Mouse (Mus musculus): Measurements from ENCODE around the gene Sema3b.
"Not testable (repeated sequence)": the region's sequence is repeated elsewhere in the genome, so short reads cannot be mapped to it uniquely, and the experiment has no call there.

Gene Sema3b

GRCm38 (mm10) chr9:107590773-107591060 lies 18.3 kb downstream of the Sema3b start:
- no peak for DNase-seq (ENCODE audit: extremely low spot score, low spot score)

- DNase-seq (ENCODE audit: extremely low spot score, low spot score): no peak
Observed at GRCm38 (mm10) chr9:107590058-107590772, 18.8 kb downstream of the Sema3b start.

DNA sequence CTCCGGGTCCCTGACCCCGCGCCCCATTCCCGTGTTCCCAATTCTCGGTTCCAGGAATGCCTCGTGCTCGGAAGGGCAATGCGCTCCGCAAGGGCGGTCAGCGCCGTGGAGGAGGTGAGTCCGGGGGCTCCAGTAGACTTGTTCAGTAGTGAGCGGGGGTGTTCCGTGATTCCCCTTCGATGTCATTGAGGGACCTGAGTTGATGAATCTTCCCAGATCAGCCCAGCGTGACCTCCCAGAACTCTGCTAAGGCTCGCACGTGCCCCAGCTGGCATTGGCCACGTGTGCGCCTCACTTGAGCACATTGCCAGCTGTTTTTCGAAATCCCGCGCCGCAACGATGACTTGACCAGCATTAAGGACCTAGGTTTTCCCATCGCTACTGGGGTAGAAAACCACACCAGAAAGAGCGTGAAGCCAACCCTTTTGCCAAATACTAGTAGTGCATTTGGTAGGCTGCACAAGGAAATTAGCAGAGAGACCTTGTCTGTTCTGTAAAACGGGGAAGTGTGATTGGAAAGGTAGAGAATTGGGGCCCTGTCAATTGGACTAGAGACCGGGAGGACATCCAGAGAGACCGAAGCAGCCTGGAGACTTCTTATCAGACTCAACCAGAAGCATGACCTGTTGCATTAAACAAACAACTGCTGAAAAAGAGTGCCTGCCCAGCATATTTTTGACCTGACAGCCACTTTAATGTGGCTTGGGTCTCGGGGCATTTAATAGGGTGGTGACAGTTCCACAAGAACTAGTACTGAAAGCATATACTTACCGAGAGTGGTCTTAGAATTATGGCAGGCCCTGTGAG lies 21.0 kb downstream of the Sema3b start:
- no peak for DNase-seq (ENCODE audit: extremely low spot score, low spot score)

DNA sequence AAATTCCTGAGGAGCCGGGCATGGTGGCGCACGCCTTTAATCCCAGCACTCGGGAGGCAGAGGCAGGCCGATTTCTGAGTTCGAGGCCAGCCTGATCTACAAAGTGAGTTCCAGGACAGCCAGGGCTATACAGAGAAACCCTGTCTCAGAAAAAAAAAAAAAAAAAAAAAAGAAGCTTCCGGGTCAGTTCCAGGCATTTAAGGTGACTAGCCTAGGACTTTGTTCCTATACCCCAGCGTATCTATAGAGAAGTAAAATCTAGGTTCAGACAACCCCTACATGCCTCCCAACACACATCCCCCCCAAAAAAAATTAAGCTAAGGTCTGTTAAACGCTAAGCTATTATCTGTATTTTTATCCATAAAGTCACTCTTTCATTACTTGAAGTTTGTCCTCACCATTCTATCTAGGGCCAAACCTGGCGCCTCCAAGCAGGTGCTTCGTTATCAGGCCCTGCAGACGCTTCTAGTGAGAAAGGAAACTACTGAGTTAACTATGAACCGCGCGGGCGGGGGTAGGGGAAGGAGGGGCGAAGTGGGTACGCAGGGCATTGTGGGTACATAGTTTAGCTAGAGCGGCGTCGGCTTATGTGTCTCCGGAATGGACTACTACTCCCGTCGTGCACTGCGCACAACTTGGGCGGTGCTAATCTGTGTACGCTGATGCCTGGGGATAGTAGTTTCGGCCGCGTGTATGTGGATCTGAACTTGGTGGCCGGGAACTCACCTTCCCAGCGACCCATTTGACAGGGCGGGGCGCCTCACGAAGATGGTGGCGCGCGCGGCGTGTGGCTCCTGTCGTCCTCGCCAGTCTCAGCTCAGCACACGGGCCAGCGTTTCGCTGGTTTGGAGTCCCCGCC lies 21.8 kb downstream of the Sema3b start, which contains the start of gene Ifrd2:
Gene Ifrd2 (plus strand): TSS at position 669 of the 859 bp plus-strand sequence.
- peak; percentile 90 for DNase-seq (ENCODE audit: extremely low spot score, low spot score)

GRCm38 (mm10) chr9:107586504-107586903 lies 22.5 kb downstream of the Sema3b start:
- DNase-seq (ENCODE audit: extremely low spot score, low spot score): no peak

DNA sequence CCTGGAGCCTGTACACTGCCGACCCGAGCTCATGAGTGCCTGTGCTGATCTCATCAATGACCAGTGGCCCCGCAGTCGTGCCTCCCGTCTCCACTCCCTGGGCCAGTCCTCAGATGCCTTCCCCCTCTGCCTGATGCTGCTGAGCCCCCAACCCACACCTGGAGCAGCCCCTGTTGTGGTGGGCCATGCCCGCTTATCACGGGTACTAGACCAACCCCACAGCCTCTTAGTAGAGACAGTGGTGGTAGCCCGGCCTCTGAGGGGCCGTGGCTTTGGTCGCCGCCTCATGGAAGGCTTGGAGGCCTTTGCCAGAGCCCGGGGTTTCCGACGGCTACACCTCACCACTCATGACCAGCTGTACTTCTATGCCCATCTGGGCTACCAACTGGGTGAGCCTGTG lies 25.9 kb downstream of the Sema3b start:
- DNase-seq (ENCODE audit: extremely low spot score, low spot score): no peak

GRCm38 (mm10) chr9:107582509-107583062 lies 26.4 kb downstream of the Sema3b start:
- DNase-seq (ENCODE audit: extremely low spot score, low spot score): no peak

GRCm38 (mm10) chr9:107581584-107581983 lies 27.4 kb downstream of the Sema3b start:
- DNase-seq (ENCODE audit: extremely low spot score, low spot score): no peak

GRCm38 (mm10) chr9:107580501-107581317 lies 28.3 kb downstream of the Sema3b start, which contains the start of gene Hyal3:
TSS of gene Hyal3 (plus strand) at chr9:107580818.
- DNase-seq (ENCODE audit: extremely low spot score, low spot score): peak; percentile 77

GRCm38 (mm10) chr9:107579023-107579900 lies 29.8 kb downstream of the Sema3b start:
- no peak for DNase-seq (ENCODE audit: extremely low spot score, low spot score)

DNA sequence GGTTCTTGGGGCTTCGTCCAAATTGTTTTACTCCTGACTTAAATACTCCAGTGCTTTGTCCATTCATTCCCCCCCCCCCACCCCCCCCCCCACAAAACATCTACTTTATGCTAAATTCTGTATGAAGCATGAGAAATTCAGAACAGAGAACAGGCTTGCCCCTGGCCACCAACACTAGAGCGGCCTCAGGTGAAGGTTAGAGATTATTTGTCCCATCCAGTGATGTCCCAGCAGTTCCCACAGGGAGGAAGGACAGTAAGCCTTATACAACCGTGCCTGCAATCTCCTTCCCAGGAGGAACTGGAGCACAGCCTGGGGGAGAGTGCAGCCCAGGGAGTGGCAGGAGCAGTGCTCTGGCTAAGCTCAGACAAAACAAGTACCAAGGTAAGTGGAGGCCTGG lies 30.4 kb downstream of the Sema3b start, which contains the start of gene Naa80:
Gene Naa80 (plus strand): TSS at position 301 of the 400 bp plus-strand sequence.
- no peak for DNase-seq (ENCODE audit: extremely low spot score, low spot score)

GRCm38 (mm10) chr9:107577871-107578270 lies 31.2 kb downstream of the Sema3b start:
- no peak for DNase-seq (ENCODE audit: extremely low spot score, low spot score)

- DNase-seq (ENCODE audit: extremely low spot score, low spot score): peak; percentile 83
Observed at GRCm38 (mm10) chr9:107576357-107577107, 32.5 kb downstream of the Sema3b start, which contains the start of gene Hyal1. TSS of gene Hyal1 (plus strand) at chr9:107576927.

DNA sequence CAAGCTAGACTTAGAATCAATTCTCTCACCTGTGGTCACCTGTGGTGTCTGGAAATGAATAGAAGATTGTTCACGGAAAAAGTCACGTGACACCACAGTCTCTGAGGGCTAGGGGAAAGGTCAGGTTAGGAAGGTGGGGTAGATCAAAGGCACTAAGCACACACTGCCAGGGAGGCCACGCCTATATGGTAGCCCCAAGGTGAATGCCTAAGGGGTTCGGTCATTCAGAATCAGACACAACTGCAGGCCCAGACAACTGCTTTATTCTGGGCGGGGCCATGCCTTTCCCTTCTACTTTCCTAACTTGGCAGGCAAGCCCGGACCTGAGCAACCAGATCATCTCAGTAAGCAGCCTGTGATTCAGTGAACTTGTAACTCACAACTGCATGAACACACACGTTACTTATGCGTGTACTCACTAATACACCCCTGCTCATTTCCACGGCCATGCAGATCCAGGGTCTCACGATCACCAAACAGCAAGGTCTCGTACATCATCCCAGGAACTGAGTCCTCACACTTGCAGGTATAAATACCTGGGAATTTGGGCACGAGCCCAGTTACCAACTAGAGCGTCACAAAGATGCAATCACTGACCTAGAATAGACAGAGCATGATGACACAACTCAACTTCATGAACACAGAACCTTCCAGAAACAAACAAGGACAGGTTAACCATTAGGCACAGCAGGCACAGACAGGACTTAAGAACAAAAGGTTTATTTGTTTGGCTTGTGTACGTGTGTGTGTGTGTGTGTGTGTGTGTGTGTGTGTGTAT lies 33.3 kb downstream of the Sema3b start:
- DNase-seq (ENCODE audit: extremely low spot score, low spot score): no peak

- DNase-seq (ENCODE audit: extremely low spot score, low spot score): not testable (repeated sequence)
Observed at GRCm38 (mm10) chr9:107573774-107574173, 35.3 kb downstream of the Sema3b start.

- DNase-seq (ENCODE audit: extremely low spot score, low spot score): no peak
Observed at GRCm38 (mm10) chr9:107572327-107572662, 36.7 kb downstream of the Sema3b start.

DNA sequence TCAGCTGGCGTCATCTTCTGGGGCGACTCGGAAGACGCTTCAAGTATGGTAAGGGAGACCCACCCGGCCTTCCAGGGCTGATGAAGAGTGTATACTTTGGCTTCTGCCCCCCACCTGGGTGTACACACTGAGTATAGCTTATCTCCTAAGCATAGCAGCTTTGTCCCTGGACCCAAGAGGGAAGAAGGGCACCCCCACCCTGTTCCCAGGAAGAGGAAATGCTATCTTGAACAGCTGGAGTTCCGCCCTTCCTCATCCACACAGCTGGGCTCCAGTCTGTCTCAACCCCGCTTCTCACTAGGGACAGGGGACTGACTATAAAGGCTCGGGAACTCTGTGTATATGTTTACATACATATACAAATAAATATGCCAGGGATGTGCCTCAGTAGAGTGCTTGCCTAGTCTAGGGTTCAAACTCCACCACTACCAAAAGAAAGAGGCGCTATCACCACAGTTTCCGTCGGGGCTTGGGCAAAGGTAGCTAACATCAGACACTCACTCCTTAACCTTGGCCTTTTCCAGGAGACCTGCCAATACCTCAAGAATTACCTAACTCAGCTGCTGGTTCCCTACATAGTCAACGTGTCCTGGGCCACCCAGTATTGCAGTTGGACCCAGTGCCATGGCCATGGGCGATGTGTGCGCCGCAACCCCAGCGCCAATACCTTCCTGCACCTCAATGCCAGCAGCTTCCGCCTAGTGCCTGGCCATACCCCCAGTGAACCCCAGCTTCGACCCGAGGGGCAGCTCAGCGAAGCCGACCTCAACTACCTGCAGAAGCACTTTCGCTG lies 37.3 kb downstream of the Sema3b start:
- DNase-seq (ENCODE audit: extremely low spot score, low spot score): no peak

Measured in neural tube, embryonic 10.5 days (tissue).